Comparison of ENCODE assay signal across 10 mouse cellular contexts in the genomic region with DNA sequence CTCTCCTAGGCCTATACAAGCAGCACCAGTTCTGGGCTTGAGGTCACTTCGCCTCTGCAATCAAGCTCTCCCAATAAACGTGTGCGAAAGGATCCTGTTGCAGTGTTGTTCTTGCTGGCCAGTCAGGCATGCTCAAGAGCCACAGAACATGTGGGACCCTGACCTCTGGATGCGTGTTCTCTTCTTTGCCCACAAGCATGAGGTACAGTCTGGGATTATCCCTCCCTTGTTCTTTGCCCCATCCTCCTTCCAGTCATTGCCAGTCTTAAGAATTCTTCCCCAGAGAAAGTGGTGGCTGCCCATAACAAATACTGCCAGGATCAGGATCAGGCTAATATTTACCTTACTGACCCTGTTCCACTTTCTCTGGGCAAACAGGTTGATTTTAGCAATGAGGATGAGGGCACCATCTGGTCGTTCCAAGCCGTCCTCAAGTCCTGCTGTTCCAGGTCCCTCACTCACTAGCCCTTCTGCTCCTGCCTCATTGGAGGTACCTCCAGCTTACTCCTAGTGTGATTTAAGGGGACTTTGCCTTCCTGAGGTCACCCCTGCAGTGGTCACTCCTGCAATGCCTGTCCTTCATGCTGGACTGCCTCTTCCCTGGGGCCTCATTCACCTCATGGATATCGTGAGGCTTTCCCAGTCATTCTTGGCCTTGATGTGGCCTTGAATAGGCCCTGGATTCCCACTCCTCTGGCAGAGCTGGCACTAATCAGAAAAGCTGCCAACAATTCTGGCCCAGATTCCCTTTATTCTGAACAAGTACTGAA. TPM values are rescaled to one million over a fixed set of nuclear protein-coding genes. Genes with fewer than 3 reads are reported as not detected.
DNase-seq lines count a peak whose midpoint lies in the region; ATAC-seq lines count a peak whose summit lies in the region.
"Had no signal": no experiment of that assay in that cellular context is flagged by ENCODE, and none has a peak within 500 bp of the region (broad histone marks: within the 10 kb centered on the region; RNA-seq: fewer than 3 reads in every experiment).

No protein-coding gene starts in this region.

- DNase-seq in cerebellum, postnatal 4 days (ENCODE audit: low spot score in 2 of 2), result no peak
- peak; percentile 49 for DNase-seq in 416B (ENCODE audit: low read depth)
- DNase-seq in brain, adult 2 months (ENCODE audit: low read depth, low spot score), result peak; percentile 90
- peak; percentile 32 to 49 for DNase-seq in cerebellum, postnatal 36 days
- no peak for DNase-seq in B cell, adult 2 months
- DNase-seq in urinary bladder, postnatal 4 days (ENCODE audit: low spot score in 2 of 2), result no peak
- DNase-seq: heart, postnatal 36 days; retina, postnatal 1 day had no signal

- peak; percentile 80 for ATAC-seq in cerebellum, adult (ENCODE audit: insufficient number of reproducible peaks, low FRiP score, low TSS enrichment)
- no peak for ATAC-seq in erythroid progenitor cell, adult 5-6 weeks (replicated peaks; ENCODE audit: low FRiP score, poor library complexity, severe bottlenecking)

RNA-seq across cellular contexts. Expression of a gene that starts 36.0 kb away (rescaled TPM):
- total RNA-seq in erythroid progenitor cell, adult 5-6 weeks (2015; ENCODE audit: low replicate concordance), result 8.6 and 12.6 TPM in 2 replicates
- total RNA-seq in erythroid progenitor cell, adult 5-6 weeks (2017; ENCODE audit: low replicate concordance), result 18.7 and 31.4 TPM in 2 replicates

Comparison
In these comparisons a context has a peak if more than half of its experiments do, and no peak if none do; other contexts are left out.
1. DNase-seq: peak in 416B (single experiment), brain, adult 2 months (single experiment) and cerebellum, postnatal 36 days (2 of 2); none in cerebellum, postnatal 4 days (0 of 2), B cell, adult 2 months (0 of 2) and urinary bladder, postnatal 4 days (0 of 2).